Mouse (Mus musculus) MEL (cell line): Measurements from ENCODE around the gene Nup210l. TPM values are rescaled to one million over a fixed set of nuclear protein-coding genes. Genes with fewer than 3 reads are reported as not detected.

Experiments used
- DNase-seq: peaks from one replicate; pipeline ENCODE4 v3.0.0; 2011; ENCODE audit warnings: low read depth, low spot score
- H3K27ac ChIP-seq: 2 replicates; pipeline ENCODE4 v1.5.1; 2012; ENCODE audit warnings: low read depth, mild to moderate bottlenecking, control low read depth, low read length, moderate library complexity; ENCODE audit not compliant: control insufficient read depth
- H3K27me3 ChIP-seq, 2 experiments: fragments of 150-350 bp in 1 of 2; sonication (generic) in 1 of 2; 2 replicates each; pipeline ENCODE4 v1.6.1; 2012; ENCODE audit warnings: low read length in 2 of 2, mild to moderate bottlenecking in 2 of 2, improper control_type of control experiment in 1 of 2, moderate library complexity in 1 of 2; ENCODE audit not compliant: insufficient read depth in 2 of 2, control insufficient read depth in 1 of 2
- H3K36me3 ChIP-seq, 2 experiments: 2 replicates each; pipeline ENCODE4 v1.6.1; 2012 to 2014; ENCODE audit warnings: low read length in 2 of 2, improper control_type of control experiment in 1 of 2, inconsistent platforms in 1 of 2, mild to moderate bottlenecking in 1 of 2; ENCODE audit not compliant: insufficient read depth in 2 of 2, control insufficient read depth in 1 of 2
- H3K4me1 ChIP-seq, 2 experiments: fragments of 150-350 bp in 1 of 2; sonication (generic) in 1 of 2; 2 replicates each; pipeline ENCODE4 v1.6.1; 2012; ENCODE audit warnings: low read length in 2 of 2, improper control_type of control experiment in 1 of 2, mild to moderate bottlenecking in 1 of 2; ENCODE audit not compliant: insufficient read depth in 2 of 2, control insufficient read depth in 1 of 2
- H3K4me3 ChIP-seq, 2 experiments: fragments of 150-350 bp in 1 of 2; sonication (generic) in 1 of 2; 2 replicates each; pipeline ENCODE4 v1.5.1; 2012; ENCODE audit warnings: low read depth in 2 of 2, low read length in 2 of 2, mild to moderate bottlenecking in 2 of 2, moderate library complexity in 2 of 2, control low read depth in 1 of 2, improper control_type of control experiment in 1 of 2; ENCODE audit not compliant: control insufficient read depth in 1 of 2, insufficient read depth in 1 of 2
- H3K79me2 ChIP-seq: 2 replicates; pipeline ENCODE4 v1.6.1; 2012; ENCODE audit warnings: mild to moderate bottlenecking, low read length, moderate library complexity; ENCODE audit not compliant: control insufficient read depth, poor library complexity, insufficient read depth
- H3K9ac ChIP-seq: 2 replicates; pipeline ENCODE4 v1.6.1; 2012; ENCODE audit warnings: low read depth, mild to moderate bottlenecking, control low read depth, low read length, moderate library complexity; ENCODE audit not compliant: control insufficient read depth, poor library complexity, severe bottlenecking
- H3K9me3 ChIP-seq: fragments of 150-350 bp; sonication (generic); replicated peaks from 2 replicates; pipeline ENCODE4 v1.6.1; 2012; ENCODE audit warnings: mild to moderate bottlenecking, low read length, improper control_type of control experiment, moderate library complexity; ENCODE audit not compliant: insufficient read depth
- CHD2 ChIP-seq: IDR thresholded peaks from 2 replicates; pipeline ENCODE4 v1.6.1; 2011; ENCODE audit warnings: low read length, improper control_type of control experiment
- E2F4 ChIP-seq: IDR thresholded peaks from 2 replicates; pipeline ENCODE4 v1.6.1; 2011; ENCODE audit warnings: low read depth, low read length, improper control_type of control experiment, borderline replicate concordance
- ETS1 ChIP-seq: IDR thresholded peaks from 2 replicates; pipeline ENCODE4 v1.6.1; 2012; ENCODE audit warnings: low read depth, mild to moderate bottlenecking, inconsistent platforms, low read length, improper control_type of control experiment, moderate library complexity
- HCFC1 ChIP-seq: IDR thresholded peaks from 2 replicates; pipeline ENCODE4 v1.6.1; 2012; ENCODE audit warnings: low read depth, mild to moderate bottlenecking, inconsistent platforms, low read length, improper control_type of control experiment, moderate library complexity
- JUND ChIP-seq: IDR thresholded peaks from 2 replicates; pipeline ENCODE4 v1.6.1; 2011; ENCODE audit warnings: low read depth, mild to moderate bottlenecking, improper control_type of control experiment, low read length
- MEF2A ChIP-seq: IDR thresholded peaks from 2 replicates; pipeline ENCODE4 v1.6.1; 2014; ENCODE audit warnings: low read depth, mild to moderate bottlenecking, inconsistent platforms, low read length, improper control_type of control experiment; ENCODE audit not compliant: poor library complexity, insufficient replicate concordance, severe bottlenecking; ENCODE audit errors: extremely low read depth
- NELFE ChIP-seq: IDR thresholded peaks from 2 replicates; pipeline ENCODE4 v1.6.1; 2011; ENCODE audit warnings: low read depth, low read length, improper control_type of control experiment
- NRF1 ChIP-seq: IDR thresholded peaks from 2 replicates; pipeline ENCODE4 v1.6.1; 2014; ENCODE audit warnings: low read depth, mild to moderate bottlenecking, inconsistent platforms, low read length, improper control_type of control experiment, moderate library complexity; ENCODE audit not compliant: poor library complexity, insufficient read depth, severe bottlenecking
- POLR2A ChIP-seq, 2 experiments: IDR thresholded peaks; 2 replicates each; pipeline ENCODE4 v1.6.1; 2011 to 2012; ENCODE audit warnings: low read length in 2 of 2, mild to moderate bottlenecking in 2 of 2, control low read depth in 1 of 2, improper control_type of control experiment in 1 of 2, low read depth in 1 of 2, moderate library complexity in 1 of 2; ENCODE audit not compliant: control insufficient read depth in 1 of 2, insufficient read depth in 1 of 2, poor library complexity in 1 of 2
- POLR2AphosphoS5 ChIP-seq: IDR thresholded peaks from 2 replicates; pipeline ENCODE4 v1.6.1; 2012; ENCODE audit warnings: low read depth, borderline replicate concordance, mild to moderate bottlenecking, inconsistent platforms, low read length, moderate library complexity, mixed read lengths
- RAD21 ChIP-seq: IDR thresholded peaks from 2 replicates; pipeline ENCODE4 v1.6.1; 2011; ENCODE audit warnings: mild to moderate bottlenecking, low read depth, low read length, improper control_type of control experiment
- UBTF ChIP-seq: IDR thresholded peaks from 2 replicates; pipeline ENCODE4 v1.6.1; 2012; ENCODE audit warnings: low read depth, mild to moderate bottlenecking, inconsistent platforms, low read length, improper control_type of control experiment, moderate library complexity, borderline replicate concordance; ENCODE audit not compliant: insufficient read depth
- ZKSCAN1 ChIP-seq: IDR thresholded peaks from 2 replicates; pipeline ENCODE4 v1.6.1; 2012; ENCODE audit warnings: low read depth, mild to moderate bottlenecking, inconsistent platforms, low read length, improper control_type of control experiment, moderate library complexity
- polyA plus RNA-seq, 2 experiments: library from polyadenylated mRNA; stranded (reverse) in 1 of 2; unstranded in 1 of 2; fragments of >175 nt in 1 of 2; fragments of >200 nt in 1 of 2; gene quantifications; 2 replicates each; pipeline versions ENCODE4 v1.2.1 to v1.2.4; 2012; ENCODE audit warnings: low replicate concordance in 2 of 2, low read depth in 1 of 2; ENCODE audit not compliant: insufficient read length in 2 of 2, insufficient read depth in 1 of 2, missing spikeins in 1 of 2
- total RNA-seq: library from RNA; depleted of rRNA; stranded (reverse); fragments of 300-350 nt; gene quantifications from 2 replicates; pipeline ENCODE4 v1.2.3, GENCODE M21; 2012

The Nup210l gene
- total and polyA plus RNA-seq, 3 experiments, result 0.54 to 0.65 TPM; not detected in 1

DNA sequence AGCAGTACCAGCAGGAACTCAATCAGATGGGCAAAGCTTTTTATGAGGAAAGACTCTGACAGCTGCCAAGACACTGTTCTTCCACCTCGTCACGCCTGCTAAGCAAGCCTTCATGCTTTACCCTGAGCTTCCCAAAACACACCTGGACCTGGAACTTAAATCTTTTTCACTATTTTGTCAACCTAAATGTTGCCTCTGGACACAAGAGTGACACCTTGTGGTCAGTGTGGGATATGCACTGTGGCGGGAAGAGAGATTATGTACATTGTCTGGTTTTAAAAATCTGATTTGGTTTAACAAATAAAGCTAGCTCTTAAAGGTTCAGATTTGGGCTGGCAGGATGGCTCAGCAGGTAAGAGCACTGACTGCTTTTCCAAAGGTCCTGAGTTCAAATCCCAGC, 38.4 kb upstream of the Nup210l start (continued):
- TF ChIP-seq POLR2AphosphoS5 (no peak), MEF2A (no peak)

DNA sequence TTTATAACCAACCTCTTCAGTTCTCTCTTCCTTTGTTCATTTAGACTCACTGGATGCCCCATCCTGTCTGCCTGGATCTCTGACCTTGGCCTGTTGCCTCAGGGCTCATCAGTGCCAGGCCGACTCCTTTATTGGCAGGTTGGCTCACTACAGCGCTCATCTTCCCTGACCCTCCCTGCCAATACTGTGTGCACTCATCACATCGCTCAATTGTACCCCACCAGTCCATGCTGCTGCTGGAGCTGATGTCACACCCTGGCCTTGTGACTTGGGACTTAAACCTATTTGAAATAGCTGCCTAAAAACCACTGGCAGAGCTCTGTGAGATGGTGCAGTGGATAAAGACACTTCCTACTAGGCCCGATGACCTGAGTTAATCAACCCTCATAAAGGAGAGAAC, 36.1 kb upstream of the Nup210l start:
- H3K27me3 ChIP-seq, result no peaks in the 10 kb centered on the region
- DNase-seq, result no peak
- no peaks in the 10 kb centered on the region for H3K79me2 ChIP-seq
- TF ChIP-seq E2F4, result no peak
- TF ChIP-seq POLR2A (IDR thresholded peaks at IDR 0.05; ENCODE audit: control insufficient read depth in 1 of 2, insufficient read depth in 1 of 2, low read depth in 1 of 2, low read length in 2 of 2, poor library complexity in 1 of 2), result no peak
- no peak for TF ChIP-seq ZKSCAN1
- no peak for TF ChIP-seq HCFC1
- no peak for TF ChIP-seq UBTF
- TF ChIP-seq JUND, result no peak
- peaks cover 0 to 7% of the 10 kb centered on the region in 2 experiments; a peak in 1 of 4 replicates for H3K4me1 ChIP-seq
- no peak overlapping the region for H3K9ac ChIP-seq
- H3K4me3 ChIP-seq, result no peak overlapping the region
- H3K36me3 ChIP-seq, result no peaks in the 10 kb centered on the region; a peak in 2 of 4 replicates
- H3K9me3 ChIP-seq, result no peaks in the 10 kb centered on the region
- H3K27ac ChIP-seq, result no peak overlapping the region

DNA sequence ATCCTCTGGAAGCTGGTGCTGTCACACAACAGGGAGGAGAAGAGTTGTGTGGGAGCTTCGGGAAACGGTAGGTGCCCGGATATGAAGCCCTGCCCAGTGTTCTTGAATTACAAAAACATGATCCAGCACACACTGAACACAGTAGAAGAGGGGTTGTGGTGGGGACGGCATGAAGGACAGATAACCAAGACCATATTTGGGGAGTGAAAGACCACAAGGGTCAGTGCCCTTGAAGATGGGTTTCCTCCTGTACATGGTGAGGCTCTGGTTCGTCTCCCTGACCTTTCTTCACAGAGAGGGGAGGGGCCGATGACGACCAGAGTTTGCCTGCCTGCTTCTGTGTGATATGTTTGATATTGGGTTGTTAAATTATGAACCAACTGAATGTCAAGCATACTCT, 34.2 kb upstream of the Nup210l start:
- no peak overlapping the region for H3K9ac ChIP-seq
- no peak overlapping the region for H3K4me3 ChIP-seq
- peaks cover 0 to 7% of the 10 kb centered on the region in 2 experiments; a peak in 1 of 4 replicates for H3K4me1 ChIP-seq
- no peaks in the 10 kb centered on the region for H3K27me3 ChIP-seq
- no peaks in the 10 kb centered on the region for H3K9me3 ChIP-seq
- TF ChIP-seq NRF1 (no peak), CHD2 (no peak), POLR2AphosphoS5 (no peak), RAD21 (no peak), ETS1 (no peak), NELFE (no peak)
- no peak for DNase-seq
- H3K36me3 ChIP-seq, result no peaks in the 10 kb centered on the region; a peak in 2 of 4 replicates
- H3K27ac ChIP-seq, result no peak overlapping the region
- no peaks in the 10 kb centered on the region for H3K79me2 ChIP-seq
